Mouse (Mus musculus) small intestine, adult 2 months (tissue): ENCODE results near the gene Gucy2d. TPM values are rescaled to one million over a fixed set of nuclear protein-coding genes. Genes with fewer than 3 reads are reported as not detected.
A peak's percentile ranks its signal among the peaks of the same experiment; 100 is the strongest.

Source experiments
- H3K27ac ChIP-seq: fragments of 200-500 bp; 2 replicates; pipeline ENCODE4 v1.5.1; 2012; ENCODE audit warnings: low read depth, low read length, control low read depth, inconsistent platforms; ENCODE audit not compliant: insufficient read depth
- H3K27me3 ChIP-seq: fragments of 200-500 bp; 2 replicates; pipeline ENCODE4 v1.6.1; 2012; ENCODE audit warnings: mild to moderate bottlenecking, moderate library complexity, low read length, inconsistent platforms; ENCODE audit not compliant: control insufficient read depth, insufficient read depth
- H3K36me3 ChIP-seq: fragments of 200-500 bp; 2 replicates; pipeline ENCODE4 v1.6.1; 2012; ENCODE audit warnings: mild to moderate bottlenecking, low read length, control low read depth, inconsistent platforms; ENCODE audit not compliant: control insufficient read depth, insufficient read depth
- H3K4me1 ChIP-seq: fragments of 200-500 bp; 2 replicates; pipeline ENCODE4 v1.6.1; 2012; ENCODE audit warnings: low read length, inconsistent platforms, mixed read lengths; ENCODE audit not compliant: control insufficient read depth, insufficient read depth, insufficient read length
- H3K4me3 ChIP-seq: fragments of 200-500 bp; 2 replicates; pipeline ENCODE4 v1.5.1; 2012; ENCODE audit warnings: low read depth, mild to moderate bottlenecking, control low read depth, inconsistent platforms, low read length, moderate library complexity
- CTCF ChIP-seq: fragments of 200-500 bp; IDR thresholded peaks from 2 replicates; pipeline ENCODE4 v1.5.1; 2012; ENCODE audit warnings: low read depth, mild to moderate bottlenecking, control low read depth, inconsistent platforms, low read length, moderate library complexity, mixed read lengths; ENCODE audit not compliant: insufficient replicate concordance, insufficient read length; ENCODE audit errors: extremely low read depth
- POLR2A ChIP-seq: fragments of 200-500 bp; IDR thresholded peaks from 2 replicates; pipeline ENCODE4 v1.6.1; 2012; ENCODE audit warnings: low read depth, mild to moderate bottlenecking, control low read depth, inconsistent platforms, low read length, moderate library complexity
- WGBS: fragments of 180-500 bp; shearing (Covaris S2); methylation state at CpG from one replicate; pipeline ENCODE4 v1.1.7; 2018; 5-methylcytosine and 5-hydroxymethylcytosine counted together
- polyA plus RNA-seq: library from polyadenylated mRNA; depleted of rRNA; stranded (reverse); fragments of >200 nt; gene quantifications from 2 replicates; pipeline ENCODE4 v1.2.3, GENCODE M21; 2012

Gucy2d gene
- polyA plus RNA-seq, 1 experiment = not detected

GRCm38 (mm10) chr7:98495591-98495990 is 55.4 kb downstream of the Gucy2d start:
- H3K4me1 ChIP-seq = peaks cover 9% of the 10 kb centered on the region
- no peaks in the 10 kb centered on the region for H3K36me3 ChIP-seq
- TF ChIP-seq CTCF (no peak), POLR2A (no peak)
- H3K27me3 ChIP-seq = peaks cover under 1% of the 10 kb centered on the region; the same call in 1 of the 2 replicates
- no peak overlapping the region for H3K27ac ChIP-seq
- H3K4me3 ChIP-seq = no peak overlapping the region
- 86% methylated on average over 1 of the region's 1 CpGs for WGBS

GRCm38 (mm10) chr7:98497451-98497850 is 57.2 kb downstream of the Gucy2d start:
- 70% methylated on average over 5 of the region's 5 CpGs for WGBS
- no peak overlapping the region for H3K4me3 ChIP-seq
- peaks cover 9% of the 10 kb centered on the region for H3K4me1 ChIP-seq
- H3K27me3 ChIP-seq = no peaks in the 10 kb centered on the region
- TF ChIP-seq POLR2A (no peak), CTCF (no peak)
- no peaks in the 10 kb centered on the region for H3K36me3 ChIP-seq
- H3K27ac ChIP-seq = no peak overlapping the region

- Histone ChIP-seq H3K27ac (no peak overlapping the region), H3K4me1 (peaks cover 9% of the 10 kb centered on the region), H3K36me3 (no peaks in the 10 kb centered on the region), H3K27me3 (no peaks in the 10 kb centered on the region), H3K4me3 (no peak overlapping the region)
- WGBS = 91% methylated on average over 12 of the region's 12 CpGs
- no peak for TF ChIP-seq POLR2A
- TF ChIP-seq CTCF = no peak
Measured at GRCm38 (mm10) chr7:98498101-98498500, 57.9 kb downstream of the Gucy2d start.

GRCm38 (mm10) chr7:98498656-98499560 is 58.7 kb downstream of the Gucy2d start:
- TF ChIP-seq POLR2A (no peak), CTCF (no peak)
- H3K27me3 ChIP-seq = no peaks in the 10 kb centered on the region
- H3K27ac ChIP-seq = no peak overlapping the region
- no peaks in the 10 kb centered on the region for H3K36me3 ChIP-seq
- peaks cover 8% of the 10 kb centered on the region for H3K4me1 ChIP-seq
- 64% methylated on average over 20 of the region's 20 CpGs for WGBS
- no peak overlapping the region for H3K4me3 ChIP-seq

- peaks cover 5% of the 10 kb centered on the region; the same call in 1 of the 2 replicates for H3K4me1 ChIP-seq
Measured at GRCm38 (mm10) chr7:98499561-98500292, 59.5 kb downstream of the Gucy2d start.

GRCm38 (mm10) chr7:98500470-98500869 is 60.3 kb downstream of the Gucy2d start:
- WGBS = 65% methylated on average over 3 of the region's 3 CpGs
- no peaks in the 10 kb centered on the region for H3K36me3 ChIP-seq
- no peak overlapping the region for H3K4me3 ChIP-seq
- H3K27ac ChIP-seq = peak overlapping the region; percentile 11; the same call in 1 of the 2 replicates
- H3K4me1 ChIP-seq = peaks cover 5% of the 10 kb centered on the region; the same call in 1 of the 2 replicates
- TF ChIP-seq POLR2A (no peak), CTCF (no peak)
- H3K27me3 ChIP-seq = no peaks in the 10 kb centered on the region

More at GRCm38 (mm10) chr7:98499561-98500292, 59.5 kb downstream of the Gucy2d start:
- no peaks in the 10 kb centered on the region for H3K27me3 ChIP-seq
- H3K4me3 ChIP-seq = no peak overlapping the region
- TF ChIP-seq POLR2A (no peak), CTCF (no peak)
- no peaks in the 10 kb centered on the region for H3K36me3 ChIP-seq
- 65% methylated on average over 25 of the region's 25 CpGs for WGBS
- H3K27ac ChIP-seq = peak overlapping the region; percentile 11; the same call in 1 of the 2 replicates

GRCm38 (mm10) chr7:98501078-98501477 is 60.9 kb downstream of the Gucy2d start:
- WGBS = 94% methylated on average over 7 of the region's 7 CpGs
- no peak overlapping the region for H3K27ac ChIP-seq

More at GRCm38 (mm10) chr7:98501078-98501477, 60.9 kb downstream of the Gucy2d start:
- no peak for TF ChIP-seq CTCF
- no peak for TF ChIP-seq POLR2A
- no peaks in the 10 kb centered on the region for H3K27me3 ChIP-seq
- H3K36me3 ChIP-seq = no peaks in the 10 kb centered on the region
- H3K4me1 ChIP-seq = peaks cover 5% of the 10 kb centered on the region; the same call in 1 of the 2 replicates
- H3K4me3 ChIP-seq = no peak overlapping the region
